Mouse (Mus musculus): ENCODE measurements around the gene Emd. TPM values are rescaled to one million over a fixed set of nuclear protein-coding genes. Genes with fewer than 3 reads are reported as not detected.
A peak's percentile ranks its signal among the peaks of the same experiment; 100 is the strongest.

Emd gene
- polyA plus RNA-seq, 1 experiment from 2014 or later: 23.2 TPM

DNA sequence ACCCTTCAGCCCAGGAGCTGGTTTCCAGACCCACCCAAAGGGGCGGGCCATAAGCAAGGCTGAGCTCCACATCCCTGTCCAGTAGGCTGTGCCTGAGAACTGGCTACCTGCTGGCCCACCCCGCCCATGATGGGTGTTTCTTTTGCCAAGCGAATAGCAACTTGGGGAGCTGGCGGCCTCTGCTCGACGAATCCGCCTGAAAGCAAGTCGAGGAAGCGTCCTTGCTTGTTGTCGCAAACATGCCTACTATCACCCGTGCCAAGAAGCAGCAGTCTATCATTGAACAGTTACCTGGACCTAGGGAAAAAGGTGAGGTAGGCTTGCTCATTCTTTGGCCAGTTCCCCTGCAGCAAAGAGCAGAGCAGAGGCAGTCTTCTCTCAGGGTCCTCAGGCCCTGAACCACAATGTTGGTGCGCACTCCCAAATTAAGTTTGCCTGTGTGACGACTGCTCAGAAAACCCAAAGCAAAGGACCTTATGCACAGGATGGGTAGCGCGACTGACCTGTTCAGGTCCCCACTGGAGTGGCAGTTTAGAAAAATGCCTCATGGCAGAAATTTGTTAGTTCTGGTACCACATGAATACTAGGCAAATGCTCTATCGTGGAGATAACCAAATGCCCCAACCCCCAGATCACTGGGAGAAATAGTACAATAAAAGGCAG lies 27.4 kb downstream of the Emd start, which contains the start of the genes Taz and Dnase1l1:
Gene Taz, plus strand, starts transcription at position 181 of the 663 bp plus-strand sequence.
Gene Dnase1l1, minus strand, starts transcription at position 606 of the 663 bp plus-strand sequence.
- Histone ChIP-seq H3K4me3 (ENCODE audit: low read depth, low read length) (peak within 1 kb of the TSS; percentile 71), H3K27ac (ENCODE audit: low read depth, low read length) (peak within 1 kb of the TSS; percentile 93), H3K36me3 (ENCODE audit: control insufficient read depth, insufficient read depth, low read length) (no peaks in the 10 kb centered on the region), H3K4me1 (replicated peaks; ENCODE audit: control insufficient read depth, insufficient read depth, low read length) (0 out of 2 replicates have a peak, but pooled peaks cover 3% of the 10 kb centered on the region), H3K9ac (ENCODE audit: low read depth, low read length) (peak within 1 kb of the TSS; percentile 73), H3K9me3 (ENCODE audit: control insufficient read depth, low read length) (no peaks in the 10 kb centered on the region), H3K4me2 (peak within 1 kb of the TSS; percentile 87), H3K27me3 (replicated peaks; ENCODE audit: control insufficient read depth, insufficient read depth, low read length) (no peaks in the 10 kb centered on the region)
- ATAC-seq (replicated peaks; ENCODE audit: low FRiP score): peak; percentile 95
- DNase-seq (ENCODE audit: low spot score): peak; percentile 64
- WGBS: 12% methylated on average over 15 of the region's 16 CpGs

DNA sequence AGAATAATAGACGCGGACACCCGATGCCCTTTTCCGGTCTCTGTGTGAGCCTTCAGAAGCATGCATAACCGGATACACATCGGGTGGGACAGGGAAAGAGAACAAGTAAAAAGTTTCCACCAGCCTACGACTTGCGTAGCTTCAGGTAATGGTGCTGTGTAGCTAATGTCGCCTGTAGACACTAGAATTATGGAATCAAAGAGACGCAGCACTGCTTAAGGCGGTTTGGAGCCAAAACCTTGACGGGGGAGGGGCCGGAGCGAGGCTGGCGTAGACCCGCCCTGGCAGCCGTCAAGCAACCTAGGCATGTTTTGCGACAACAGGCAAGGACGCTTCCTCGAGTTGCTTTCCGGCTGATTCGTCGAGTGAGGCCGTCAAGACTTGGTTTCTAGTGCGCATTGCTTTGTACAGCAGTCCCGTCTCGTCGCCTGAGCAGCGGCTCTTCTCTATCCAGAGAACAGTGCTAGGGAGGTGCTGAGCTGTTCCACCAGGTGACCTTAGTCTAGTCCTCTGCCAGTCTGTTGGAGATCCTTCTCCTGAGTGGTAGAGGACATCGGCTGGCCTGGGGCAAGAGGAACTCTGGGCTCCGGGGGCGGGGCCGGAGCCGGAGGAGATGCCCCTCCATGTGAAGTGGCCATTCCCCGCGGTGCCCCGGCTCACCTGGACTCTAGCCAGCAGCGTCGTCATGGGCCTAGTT lies 28.1 kb downstream of the Emd start:
- Histone ChIP-seq H3K36me3 (ENCODE audit: control insufficient read depth, insufficient read depth, low read length) (no peaks in the 10 kb centered on the region), H3K4me3 (ENCODE audit: low read depth, low read length) (peak overlapping the region; percentile 71), H3K4me1 (replicated peaks; ENCODE audit: control insufficient read depth, insufficient read depth, low read length) (0 out of 2 replicates have a peak, but pooled peaks cover 3% of the 10 kb centered on the region), H3K27ac (ENCODE audit: low read depth, low read length) (peak overlapping the region; percentile 93), H3K4me2 (peak overlapping the region; percentile 87), H3K9me3 (ENCODE audit: control insufficient read depth, low read length) (no peaks in the 10 kb centered on the region), H3K9ac (ENCODE audit: low read depth, low read length) (peak overlapping the region; percentile 73), H3K27me3 (replicated peaks; ENCODE audit: control insufficient read depth, insufficient read depth, low read length) (no peaks in the 10 kb centered on the region)
- 15% methylated on average over 39 of the region's 39 CpGs for WGBS
- ATAC-seq (replicated peaks; ENCODE audit: low FRiP score): peak; percentile 64
- DNase-seq (ENCODE audit: low spot score): peak; percentile 74

DNA sequence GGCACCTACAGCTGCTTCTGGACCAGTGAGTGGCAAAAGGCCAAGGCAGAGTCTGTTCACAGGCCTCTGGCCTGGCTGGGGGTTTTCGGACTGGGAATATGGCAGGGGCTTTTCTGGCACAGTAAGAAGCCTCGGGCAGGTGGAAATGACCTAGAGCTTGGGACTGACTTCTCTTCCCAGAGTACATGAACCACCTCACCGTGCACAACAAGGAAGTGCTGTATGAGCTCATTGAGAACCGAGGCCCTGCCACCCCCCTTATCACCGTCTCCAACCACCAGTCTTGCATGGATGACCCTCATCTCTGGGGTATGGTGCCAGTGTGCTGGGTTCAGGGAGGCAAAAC lies 28.6 kb downstream of the Emd start:
- Histone ChIP-seq H3K36me3 (ENCODE audit: control insufficient read depth, insufficient read depth, low read length) (no peaks in the 10 kb centered on the region), H3K9ac (ENCODE audit: low read depth, low read length) (peak overlapping the region; percentile 73), H3K27ac (ENCODE audit: low read depth, low read length) (peak overlapping the region; percentile 67; the same call in 1 of the 2 replicates), H3K4me1 (replicated peaks; ENCODE audit: control insufficient read depth, insufficient read depth, low read length) (0 out of 2 replicates have a peak, but pooled peaks cover 3% of the 10 kb centered on the region), H3K27me3 (replicated peaks; ENCODE audit: control insufficient read depth, insufficient read depth, low read length) (no peaks in the 10 kb centered on the region), H3K4me2 (peak overlapping the region; percentile 87), H3K9me3 (ENCODE audit: control insufficient read depth, low read length) (no peaks in the 10 kb centered on the region), H3K4me3 (ENCODE audit: low read depth, low read length) (peak overlapping the region; percentile 71)
- ATAC-seq (replicated peaks; ENCODE audit: low FRiP score): 0 out of 2 replicates have a peak, but pooled peaks have one; percentile 1
- 24% methylated on average over 5 of the region's 5 CpGs for WGBS
- no peak for DNase-seq (ENCODE audit: low spot score)

DNA sequence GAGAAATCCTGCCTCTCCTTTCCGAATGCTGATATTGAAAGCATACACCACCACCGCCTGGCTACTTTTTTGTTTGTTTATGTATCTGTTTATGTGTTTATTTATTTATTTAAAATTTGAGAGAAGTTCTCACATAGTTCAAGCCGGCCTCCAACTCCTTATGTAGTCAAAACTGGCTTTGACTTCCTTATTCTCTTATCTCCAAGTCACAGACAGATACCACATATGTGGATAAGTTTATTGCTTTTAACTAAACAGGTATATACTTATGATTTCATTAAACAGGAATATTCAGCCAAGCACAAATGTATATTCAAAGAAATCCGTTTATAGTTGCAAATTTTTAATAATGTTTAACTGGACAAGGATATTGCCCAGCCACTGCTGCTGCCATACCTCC lies 38.9 kb downstream of the Emd start:
- Histone ChIP-seq H3K4me3 (ENCODE audit: low read depth, low read length) (no peak overlapping the region), H3K4me2 (no peak overlapping the region), H3K9me3 (ENCODE audit: control insufficient read depth, low read length) (no peaks in the 10 kb centered on the region), H3K9ac (ENCODE audit: low read depth, low read length) (no peak overlapping the region), H3K27ac (ENCODE audit: low read depth, low read length) (no peak overlapping the region), H3K27me3 (replicated peaks; ENCODE audit: control insufficient read depth, insufficient read depth, low read length) (no peaks in the 10 kb centered on the region), H3K4me1 (replicated peaks; ENCODE audit: control insufficient read depth, insufficient read depth, low read length) (no peaks in the 10 kb centered on the region), H3K36me3 (ENCODE audit: control insufficient read depth, insufficient read depth, low read length) (no peaks in the 10 kb centered on the region; the same call in 1 of the 2 replicates)
- WGBS: 61% methylated on average over 4 of the region's 4 CpGs
- DNase-seq (ENCODE audit: low spot score) (no peak), ATAC-seq (replicated peaks; ENCODE audit: low FRiP score) (no peak)

DNA sequence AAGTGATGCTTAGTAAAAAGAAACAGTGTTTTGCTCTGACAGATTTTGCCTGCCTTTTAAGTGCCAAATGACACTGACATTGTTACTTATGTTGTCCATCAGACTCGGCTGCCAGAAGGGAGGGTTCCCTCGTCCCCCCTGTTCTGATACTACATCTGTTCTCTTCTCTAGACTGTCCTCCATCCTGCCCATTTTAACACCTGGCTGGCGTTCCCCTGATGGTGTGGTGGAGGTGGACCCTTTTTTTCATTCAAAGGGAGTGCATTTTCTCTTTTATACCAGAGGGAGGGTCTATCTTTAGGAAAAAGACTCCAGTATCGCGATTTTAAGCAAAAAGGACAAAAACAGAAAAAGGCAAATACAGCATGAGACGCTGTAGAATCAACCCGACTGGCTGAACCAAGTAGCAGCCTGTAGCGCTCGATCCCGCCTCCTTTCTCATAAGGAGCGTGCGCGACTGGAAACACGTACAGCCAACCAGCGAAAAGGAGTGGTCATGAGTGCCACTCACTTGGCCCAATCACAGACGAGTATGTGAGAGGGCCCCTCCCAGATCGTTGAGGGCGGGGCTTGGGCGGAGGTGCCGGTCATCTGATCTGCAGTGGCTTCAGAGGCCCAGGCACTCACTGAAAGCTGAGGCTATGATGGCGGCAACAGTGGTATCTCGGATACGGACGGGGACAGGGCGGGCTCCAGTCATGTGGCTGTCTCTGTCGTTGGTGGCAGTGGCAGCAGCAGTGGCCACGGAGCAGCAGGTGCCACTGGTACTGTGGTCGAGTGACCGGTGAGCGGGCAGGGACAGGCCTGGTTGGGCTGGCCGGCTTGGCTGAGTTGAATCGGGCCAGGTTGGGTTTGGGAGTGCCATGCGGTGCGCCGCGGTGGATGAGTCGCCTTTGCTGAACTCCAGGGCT lies 42.3 kb downstream of the Emd start, which contains the start of gene Atp6ap1:
Gene Atp6ap1, plus strand, starts transcription at position 560 of the 911 bp plus-strand sequence.
- peak within 1 kb of the TSS; percentile 82 for H3K4me2 ChIP-seq
- H3K9me3 ChIP-seq (ENCODE audit: control insufficient read depth, low read length): no peaks in the 10 kb centered on the region
- H3K36me3 ChIP-seq (ENCODE audit: control insufficient read depth, insufficient read depth, low read length): peaks cover 8% of the 10 kb centered on the region; the same call in 1 of the 2 replicates
- peak within 1 kb of the TSS; percentile 84 for H3K9ac ChIP-seq (ENCODE audit: low read depth, low read length)
- no peaks in the 10 kb centered on the region for H3K27me3 ChIP-seq (replicated peaks; ENCODE audit: control insufficient read depth, insufficient read depth, low read length)
- H3K27ac ChIP-seq (ENCODE audit: low read depth, low read length): peak within 1 kb of the TSS; percentile 52; the same call in 1 of the 2 replicates
- ATAC-seq (replicated peaks; ENCODE audit: low FRiP score): peak; percentile 97
- H3K4me1 ChIP-seq (replicated peaks; ENCODE audit: control insufficient read depth, insufficient read depth, low read length): no peaks in the 10 kb centered on the region
- 14% methylated on average over 37 of the region's 37 CpGs for WGBS
- peak; percentile 87 for DNase-seq (ENCODE audit: low spot score)
- H3K4me3 ChIP-seq (ENCODE audit: low read depth, low read length): peak within 1 kb of the TSS; percentile 72

DNA sequence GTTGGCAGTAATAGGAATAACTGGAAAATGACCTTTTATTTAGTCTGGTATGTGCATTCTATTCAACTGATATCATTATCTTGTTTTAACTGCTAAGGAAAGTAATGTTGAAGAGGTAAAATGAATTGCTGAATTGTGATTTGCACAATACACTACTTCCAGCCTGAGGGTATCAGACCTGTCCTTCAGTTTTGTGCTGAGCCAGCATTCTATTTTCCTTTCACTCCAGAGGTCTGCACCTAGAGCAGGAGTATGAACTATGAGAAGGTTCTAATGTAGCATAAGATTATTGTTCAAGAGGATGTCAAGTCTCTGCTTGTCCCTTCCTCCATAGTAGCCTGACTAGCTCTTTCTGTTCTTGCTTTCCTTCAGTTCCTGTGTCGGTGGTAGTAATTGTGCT lies 43.9 kb downstream of the Emd start:
- 80% methylated on average over 1 of the region's 1 CpGs for WGBS

DNA sequence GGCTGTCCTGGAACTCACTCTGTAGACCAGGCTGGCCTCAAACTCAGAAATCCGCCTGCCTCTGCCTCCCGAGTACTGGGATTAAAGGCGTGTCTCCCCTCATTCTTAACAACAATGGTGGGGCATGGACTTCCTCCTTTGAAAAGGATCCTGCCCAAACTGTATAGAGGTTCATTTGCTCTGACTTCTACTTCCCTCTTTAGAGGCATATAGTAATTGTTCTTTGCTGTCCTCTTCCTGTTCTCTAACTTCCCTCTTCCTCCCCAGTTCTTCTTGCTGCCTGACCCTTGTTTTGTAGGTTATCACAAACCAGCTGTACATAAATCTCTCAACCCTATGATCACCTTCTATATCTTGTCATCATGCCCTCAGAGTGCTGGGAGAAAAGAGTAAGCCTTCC lies 45.2 kb downstream of the Emd start:
- no peak overlapping the region for H3K27ac ChIP-seq (ENCODE audit: low read depth, low read length)
- no peaks in the 10 kb centered on the region for H3K27me3 ChIP-seq (replicated peaks; ENCODE audit: control insufficient read depth, insufficient read depth, low read length)
- H3K9me3 ChIP-seq (ENCODE audit: control insufficient read depth, low read length): no peaks in the 10 kb centered on the region
- H3K4me3 ChIP-seq (ENCODE audit: low read depth, low read length): no peak overlapping the region
- peaks cover 18% of the 10 kb centered on the region; the same call in 1 of the 2 replicates for H3K36me3 ChIP-seq (ENCODE audit: control insufficient read depth, insufficient read depth, low read length)
- no peak for ATAC-seq (replicated peaks; ENCODE audit: low FRiP score)
- WGBS: 66% methylated on average over 3 of the region's 3 CpGs
- no peak for DNase-seq (ENCODE audit: low spot score)
- no peak overlapping the region for H3K4me2 ChIP-seq
- H3K4me1 ChIP-seq (replicated peaks; ENCODE audit: control insufficient read depth, insufficient read depth, low read length): no peaks in the 10 kb centered on the region
- H3K9ac ChIP-seq (ENCODE audit: low read depth, low read length): no peak overlapping the region

More for the DNA sequence above, 43.9 kb downstream of the Emd start:
- Histone ChIP-seq H3K27ac (ENCODE audit: low read depth, low read length) (no peak overlapping the region), H3K4me2 (peak overlapping the region; percentile 29; the same call in 1 of the 2 replicates), H3K9ac (ENCODE audit: low read depth, low read length) (no peak overlapping the region), H3K27me3 (replicated peaks; ENCODE audit: control insufficient read depth, insufficient read depth, low read length) (no peaks in the 10 kb centered on the region), H3K9me3 (ENCODE audit: control insufficient read depth, low read length) (no peaks in the 10 kb centered on the region), H3K36me3 (ENCODE audit: control insufficient read depth, insufficient read depth, low read length) (peaks cover 17% of the 10 kb centered on the region; the same call in 1 of the 2 replicates), H3K4me1 (replicated peaks; ENCODE audit: control insufficient read depth, insufficient read depth, low read length) (no peaks in the 10 kb centered on the region), H3K4me3 (ENCODE audit: low read depth, low read length) (no peak overlapping the region)
- DNase-seq (ENCODE audit: low spot score) (no peak), ATAC-seq (replicated peaks; ENCODE audit: low FRiP score) (no peak)

All from liver, embryonic 11.5 days (tissue).